Mouse (Mus musculus) splenic B cell, adult 2 months (primary cell): ENCODE measurements at regions not wholly inside any gene's neighbourhood (a gene's known extent, or its start where the extent isn't known, plus 50 kb on each side); places are given as distances from the start of the nearest gene placed in this dataset.

ENCODE experiments used
- DNase-seq: peaks from one replicate; pipeline ENCODE4 v3.0.0-alpha.2; 2011; ENCODE audit warnings: low read depth, low spot score
- H3K27me3 ChIP-seq: 2 replicates; pipeline ENCODE4 v1.6.1; 2012; ENCODE audit warnings: mild to moderate bottlenecking, low read length, moderate library complexity, mixed read lengths; ENCODE audit not compliant: control insufficient read depth, poor library complexity, insufficient read depth, severe bottlenecking
- H3K36me3 ChIP-seq: 2 replicates; pipeline ENCODE4 v1.6.1; 2012; ENCODE audit warnings: mild to moderate bottlenecking, low read length, moderate library complexity, mixed read lengths; ENCODE audit not compliant: control insufficient read depth, poor library complexity, insufficient read depth, severe bottlenecking

DNA sequence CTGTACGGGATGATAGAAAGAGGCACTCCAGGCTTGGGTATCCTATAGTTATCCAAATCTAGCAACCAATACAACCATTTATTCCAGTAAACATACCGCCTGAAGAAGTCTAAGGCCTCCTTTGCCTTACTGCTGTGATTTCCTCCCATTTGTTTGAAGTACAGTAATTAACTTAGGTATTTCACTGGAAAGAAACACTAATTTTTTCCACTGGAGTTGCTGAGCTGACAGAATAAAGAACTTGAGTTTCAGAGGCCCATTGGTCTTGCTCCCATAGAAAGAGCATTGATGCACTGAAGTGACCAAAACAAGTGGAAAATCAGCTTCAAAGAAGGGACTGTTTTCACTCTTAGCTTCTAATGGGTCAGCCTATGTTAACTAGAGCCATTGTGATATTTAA is 1100.8 kb upstream of the Gm7489 start:
- no peak for DNase-seq
- Histone ChIP-seq H3K36me3 (no peaks in the 10 kb centered on the region), H3K27me3 (no peaks in the 10 kb centered on the region)

DNA sequence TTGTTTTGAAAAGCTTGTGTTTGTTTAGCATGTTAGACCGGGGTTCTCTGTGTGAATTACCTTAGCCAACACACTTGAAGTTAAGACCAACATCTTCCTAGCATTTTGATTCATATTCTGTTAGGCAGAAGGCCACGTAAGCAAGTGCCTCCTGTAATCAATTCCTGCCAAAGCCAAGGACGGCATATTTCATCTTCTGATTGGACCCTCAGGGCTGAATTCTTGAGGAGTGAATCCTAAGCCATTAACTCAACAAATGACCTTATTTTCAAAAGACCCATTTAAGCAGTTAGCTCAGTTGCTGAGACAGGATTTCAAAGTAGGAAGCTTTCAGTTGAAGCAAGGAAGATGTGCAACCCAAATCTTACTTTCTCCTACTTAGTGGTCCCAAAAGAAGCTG is 1099.5 kb upstream of the Gm7489 start:
- DNase-seq, result no peak
- Histone ChIP-seq H3K27me3 (no peaks in the 10 kb centered on the region), H3K36me3 (no peaks in the 10 kb centered on the region)

- Histone ChIP-seq H3K27me3 (no peaks in the 10 kb centered on the region), H3K36me3 (no peaks in the 10 kb centered on the region)
- no peak for DNase-seq
These were observed 1098.7 kb upstream of the Gm7489 start for GRCm38 (mm10) chr15:52785976-52786375.

DNA sequence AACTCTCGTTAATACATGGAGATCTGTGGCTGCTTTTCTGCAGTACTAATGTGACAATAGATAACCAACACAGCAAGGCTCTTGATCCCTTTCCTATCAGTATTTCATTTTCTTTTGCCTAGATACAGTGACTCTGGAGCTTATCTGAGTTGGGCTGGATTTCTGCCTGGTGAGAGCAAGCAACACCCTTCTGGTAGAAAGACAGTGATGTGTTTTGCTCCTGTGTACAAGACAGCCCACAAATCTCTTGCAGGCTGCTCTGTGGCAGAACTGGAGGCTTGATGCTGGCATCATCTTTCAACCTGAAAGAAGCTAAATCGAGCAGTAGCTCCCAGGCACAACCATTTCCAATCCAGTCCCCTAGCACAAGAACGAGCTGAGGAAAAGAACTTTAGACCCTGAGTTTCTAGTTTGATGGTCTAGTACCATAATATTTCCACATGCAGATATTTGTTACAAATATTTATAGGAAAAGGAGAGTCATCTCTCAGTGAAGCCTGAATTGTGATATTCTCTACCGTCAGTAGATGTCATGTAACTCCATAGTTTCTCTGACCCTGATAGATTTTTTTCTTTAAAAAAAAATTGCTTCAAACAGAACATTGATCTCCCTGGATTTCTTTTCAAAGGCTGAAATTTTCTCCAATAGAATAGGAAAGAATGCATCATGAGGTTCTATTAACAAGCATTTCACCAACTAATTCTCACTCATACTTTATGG is 1079.1 kb upstream of the Gm7489 start:
- Histone ChIP-seq H3K27me3 (no peaks in the 10 kb centered on the region), H3K36me3 (no peaks in the 10 kb centered on the region)
- DNase-seq, result no peak

DNA sequence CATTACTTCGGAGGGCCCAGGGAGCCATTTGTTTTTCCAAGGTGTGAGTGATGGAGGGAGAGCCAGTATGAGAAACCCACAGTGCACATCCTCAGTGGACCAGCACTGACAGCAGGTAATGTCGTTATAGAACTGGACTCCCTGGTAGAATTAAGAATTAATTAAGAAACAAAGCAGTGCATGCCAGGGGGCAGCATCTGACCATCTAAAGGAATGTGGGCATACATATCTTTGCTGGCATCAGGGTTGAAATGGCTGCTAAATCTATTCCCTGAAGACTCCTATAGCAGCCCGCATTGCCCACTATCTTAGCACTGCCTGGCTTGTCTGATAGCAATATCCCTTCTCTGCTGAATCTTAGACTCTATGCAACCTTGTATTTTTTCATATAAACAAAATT is 1076.1 kb upstream of the Gm7489 start:
- H3K27me3 ChIP-seq, result no peaks in the 10 kb centered on the region
- H3K36me3 ChIP-seq, result no peaks in the 10 kb centered on the region
- DNase-seq, result peak; percentile 4

GRCm38 (mm10) chr15:52820796-52821195 is 1063.9 kb upstream of the Gm7489 start:
- no peak for DNase-seq
- Histone ChIP-seq H3K36me3 (no peaks in the 10 kb centered on the region), H3K27me3 (no peaks in the 10 kb centered on the region)

- Histone ChIP-seq H3K27me3 (no peaks in the 10 kb centered on the region), H3K36me3 (no peaks in the 10 kb centered on the region)
- DNase-seq, result no peak
These were observed 1047.8 kb upstream of the Gm7489 start for GRCm38 (mm10) chr15:52836896-52837295.

DNA sequence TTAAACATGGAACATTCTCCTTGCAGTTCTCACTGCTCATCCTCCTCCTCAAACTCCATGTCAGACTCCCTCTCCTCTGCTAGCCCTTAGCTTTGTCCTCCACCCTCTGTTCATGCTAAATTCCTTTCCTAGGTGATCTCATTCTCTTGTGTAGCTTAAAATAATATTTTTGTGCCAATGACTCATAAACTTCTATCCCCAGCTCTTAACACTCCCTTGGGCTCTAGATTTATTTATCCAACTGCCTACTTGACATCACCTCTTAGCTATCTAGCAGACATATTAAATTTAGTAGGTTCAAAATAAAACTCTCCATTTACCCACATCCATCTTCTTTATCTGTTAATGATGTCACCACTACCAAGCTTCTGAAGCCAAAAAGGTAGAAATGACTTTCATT is 1036.6 kb upstream of the Gm7489 start:
- no peaks in the 10 kb centered on the region for H3K36me3 ChIP-seq
- DNase-seq, result no peak

DNA sequence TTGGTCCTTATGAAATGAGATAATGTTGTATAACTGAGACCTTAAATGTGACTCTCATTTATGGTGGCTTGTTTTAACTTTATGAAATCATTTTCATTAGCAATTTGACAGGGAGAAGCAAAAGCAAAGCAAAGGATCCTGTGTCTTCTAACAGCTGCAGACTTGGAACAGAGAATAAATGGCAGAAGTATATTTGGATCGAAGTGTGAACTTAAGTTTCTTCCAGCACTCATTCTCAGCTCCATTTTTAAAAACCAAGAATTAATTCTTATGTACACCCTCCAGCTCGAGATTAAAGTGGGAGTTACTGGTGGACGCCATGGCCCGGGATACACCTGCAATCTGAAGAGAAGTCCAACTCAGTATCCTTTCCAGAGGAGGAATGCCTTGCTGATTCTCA is 1026.0 kb upstream of the Gm7489 start:
- Histone ChIP-seq H3K27me3 (no peaks in the 10 kb centered on the region), H3K36me3 (no peaks in the 10 kb centered on the region)
- no peak for DNase-seq

More for the DNA sequence above, 1036.6 kb upstream of the Gm7489 start:
- no peaks in the 10 kb centered on the region for H3K27me3 ChIP-seq

DNA sequence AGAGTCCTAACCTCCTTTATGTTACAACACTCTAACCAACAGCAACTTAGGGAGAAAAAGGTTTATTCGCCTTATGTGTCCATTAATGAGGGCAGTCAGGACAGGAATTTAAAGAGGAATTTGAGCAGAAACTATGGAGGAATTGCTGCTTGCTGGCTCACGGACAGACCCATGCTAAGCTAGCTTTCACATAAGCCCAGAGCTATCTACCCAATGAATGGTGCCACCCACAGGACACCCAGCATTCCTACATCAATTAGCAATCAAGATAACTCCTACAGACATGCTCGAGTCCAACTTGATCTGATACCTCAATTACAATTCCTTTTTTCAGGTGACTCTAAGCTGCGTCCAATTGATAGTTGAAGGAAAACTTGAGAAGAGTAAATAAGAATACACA is 1021.2 kb upstream of the Gm7489 start:
- no peaks in the 10 kb centered on the region for H3K27me3 ChIP-seq
- no peaks in the 10 kb centered on the region for H3K36me3 ChIP-seq
- DNase-seq, result peak; percentile 2

GRCm38 (mm10) chr15:52892244-52892950 is 992.3 kb upstream of the Gm7489 start:
- Histone ChIP-seq H3K27me3 (no peaks in the 10 kb centered on the region), H3K36me3 (no peaks in the 10 kb centered on the region)
- DNase-seq, result no peak

- H3K27me3 ChIP-seq, result no peaks in the 10 kb centered on the region
- no peaks in the 10 kb centered on the region for H3K36me3 ChIP-seq
- no peak for DNase-seq
These were observed 986.6 kb upstream of the Gm7489 start for GRCm38 (mm10) chr15:52898107-52898506.

DNA sequence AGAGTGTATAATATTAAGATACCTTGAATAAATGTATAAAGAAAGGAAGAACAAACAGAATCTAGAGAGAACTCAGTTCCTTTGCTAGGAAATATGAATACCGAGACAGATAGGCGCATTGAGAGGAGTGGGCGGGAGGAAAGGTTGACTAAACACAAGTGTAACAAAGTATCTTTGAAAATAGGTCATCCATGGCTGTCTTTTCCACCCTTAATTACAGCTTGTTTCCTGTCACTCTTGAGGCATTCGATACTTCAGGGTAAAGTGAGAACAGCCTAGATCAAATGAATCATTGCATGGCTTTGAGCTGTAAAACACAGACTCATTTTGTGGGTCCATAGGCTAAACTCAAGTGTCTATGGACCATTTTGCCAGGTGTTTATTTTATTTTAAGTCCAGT is 985.3 kb upstream of the Gm7489 start:
- Histone ChIP-seq H3K27me3 (no peaks in the 10 kb centered on the region), H3K36me3 (no peaks in the 10 kb centered on the region)
- no peak for DNase-seq

DNA sequence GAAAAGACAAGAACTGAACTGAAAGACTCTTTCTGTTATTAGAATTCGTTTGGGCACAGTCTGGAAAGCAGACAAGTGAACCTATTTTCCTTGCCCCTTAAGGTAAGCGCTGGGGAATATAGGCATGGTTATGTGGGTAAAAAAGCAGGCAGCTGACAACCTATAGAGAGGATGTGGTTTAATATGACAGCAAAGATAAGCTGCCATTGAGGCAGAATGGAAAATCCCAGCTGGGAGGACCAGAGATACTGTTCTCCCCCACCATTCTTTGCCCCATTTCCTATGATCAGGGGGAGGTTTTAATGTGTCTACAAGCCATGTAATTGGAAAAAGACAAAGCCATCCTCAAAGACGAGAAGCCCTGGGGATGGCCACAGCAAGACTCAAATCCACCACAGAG is 984.9 kb upstream of the Gm7489 start:
- DNase-seq, result no peak
- Histone ChIP-seq H3K27me3 (no peaks in the 10 kb centered on the region), H3K36me3 (no peaks in the 10 kb centered on the region)

GRCm38 (mm10) chr15:52905231-52905630 is 979.5 kb upstream of the Gm7489 start:
- no peak for DNase-seq
- H3K36me3 ChIP-seq, result no peaks in the 10 kb centered on the region
- H3K27me3 ChIP-seq, result no peaks in the 10 kb centered on the region
